ENCODE assay signal across 9 mouse cellular contexts in genomic region chr16:33833781-33834482, GRCm38 (mm10). TPM values are rescaled to one million over a fixed set of nuclear protein-coding genes. Genes with fewer than 3 reads are reported as not detected.
DNase-seq lines count a peak whose midpoint lies in the region; ATAC-seq and TF ChIP-seq lines count a peak whose summit lies in the region.
"Had no signal": no experiment of that assay in that cellular context is flagged by ENCODE, and none has a peak within 500 bp of the region (broad histone marks: within the 10 kb centered on the region; RNA-seq: fewer than 3 reads in every experiment).

No protein-coding gene starts in this region.

- H3K36me3 ChIP-seq in intestine, embryonic 14.5 days (ENCODE audit: control insufficient read depth, insufficient read depth, low read length), result no peaks in the 10 kb centered on the region
- no peaks in the 10 kb centered on the region for H3K36me3 ChIP-seq in liver, embryonic 13.5 days

- H3K4me3 ChIP-seq in cerebellum, adult 2 months (replicated peaks; ENCODE audit: insufficient read depth, low read depth, low read length), result no peak overlapping the region
- H3K4me3 ChIP-seq in intestine, embryonic 14.5 days (ENCODE audit: low read depth, low read length), result peak overlapping the region; percentile 8; the same call in 1 of the 2 replicates
- H3K4me3 ChIP-seq in liver, embryonic 13.5 days (replicated peaks), result peak overlapping the region; percentile 37

- peak overlapping the region; percentile 46 for H3K4me2 ChIP-seq in intestine, embryonic 14.5 days (ENCODE audit: low read length)
- peak overlapping the region; percentile 64 for H3K4me2 ChIP-seq in liver, embryonic 13.5 days

- no peaks in the 10 kb centered on the region for H3K9me3 ChIP-seq in intestine, embryonic 14.5 days (ENCODE audit: control insufficient read depth, low read length)
- no peaks in the 10 kb centered on the region for H3K9me3 ChIP-seq in liver, embryonic 13.5 days (replicated peaks)

- no peak overlapping the region for H3K27ac ChIP-seq in cerebellum, adult 2 months (ENCODE audit: insufficient read depth, low read length)
- H3K27ac ChIP-seq in intestine, embryonic 14.5 days (ENCODE audit: low read depth), result peak overlapping the region; percentile 12
- H3K27ac ChIP-seq in liver, embryonic 13.5 days, result peak overlapping the region; percentile 68

- no peak for ATAC-seq in intestine, embryonic 14.5 days (replicated peaks; ENCODE audit: low FRiP score, low TSS enrichment, low read depth)
- ATAC-seq in liver, embryonic 13.5 days (ENCODE audit: low read depth), result peak; percentile 51
- ATAC-seq in monocyte, adult 5-6 weeks (replicated peaks; ENCODE audit: insufficient number of reproducible peaks, low FRiP score, low TSS enrichment, poor library complexity, severe bottlenecking), result peak; percentile 44; the same call in 1 of the 2 replicates

- 0 out of 2 replicates have a peak, but pooled peaks cover 2% of the 10 kb centered on the region for H3K27me3 ChIP-seq in cerebellum, adult 2 months (ENCODE audit: control insufficient read depth, insufficient read depth, low read length)
- no peaks in the 10 kb centered on the region for H3K27me3 ChIP-seq in intestine, embryonic 14.5 days (replicated peaks; ENCODE audit: control insufficient read depth, insufficient read depth, low read length)
- peaks cover 74% of the 10 kb centered on the region for H3K27me3 ChIP-seq in liver, embryonic 13.5 days

- H3K4me1 ChIP-seq in cerebellum, adult 2 months (ENCODE audit: control insufficient read depth, insufficient read depth, low read length), result peaks cover 16% of the 10 kb centered on the region
- H3K4me1 ChIP-seq in intestine, embryonic 14.5 days (replicated peaks; ENCODE audit: control insufficient read depth, insufficient read depth, low read length), result peaks cover 32% of the 10 kb centered on the region
- peaks cover 56% of the 10 kb centered on the region for H3K4me1 ChIP-seq in liver, embryonic 13.5 days (replicated peaks)

- 0 out of 2 replicates have a peak overlapping the region, but pooled peaks have one; percentile 1 for H3K9ac ChIP-seq in intestine, embryonic 14.5 days (ENCODE audit: low read length)
- peak overlapping the region; percentile 19; the same call in 1 of the 2 replicates for H3K9ac ChIP-seq in liver, embryonic 13.5 days

- peak; percentile 47 to 52 for DNase-seq in cerebellum, adult 2 months
- DNase-seq in cerebellum, postnatal 14 days, result no peak
- peak; percentile 71 for DNase-seq in brain, embryonic 14.5 days (ENCODE audit: low read depth)
- DNase-seq in gastrocnemius, postnatal 25 days, result peak; percentile 45
- peak; percentile 73 for DNase-seq in intestine, embryonic 14.5 days (ENCODE audit: low spot score)
- DNase-seq in liver, embryonic 13.5 days, result peak; percentile 22
- DNase-seq in thymus, postnatal 36 days, result no peak

- WGBS in cerebellum, adult 2 months, result 36% methylated on average over 25 of the region's 25 CpGs
- WGBS in intestine, embryonic 14.5 days, result 7% methylated on average over 25 of the region's 25 CpGs
- WGBS in liver, embryonic 13.5 days (ENCODE audit: insufficient replicate concordance), result 4% methylated on average over 25 of the region's 25 CpGs

- TF ChIP-seq CTCF in cerebellum, adult 2 months (IDR thresholded peaks at IDR 0.05; ENCODE audit: borderline replicate concordance, insufficient read depth, low read depth, low read length), result no peak
- no peak for TF ChIP-seq CTCF in brain, embryonic 14.5 days (IDR thresholded peaks at IDR 0.05; ENCODE audit: borderline replicate concordance, extremely low read depth, insufficient read depth, insufficient read length)

- TF ChIP-seq POLR2A in cerebellum, adult 2 months (IDR thresholded peaks at IDR 0.05; ENCODE audit: borderline replicate concordance, insufficient read depth, low read length), result no peak
- TF ChIP-seq POLR2A in brain, embryonic 14.5 days (IDR thresholded peaks at IDR 0.05; ENCODE audit: borderline replicate concordance, extremely low read depth, insufficient read depth, insufficient read length, poor library complexity, severe bottlenecking), result no peak

RNA-seq across cellular contexts. Expression of gene Itgb5, which starts 4.5 kb away (rescaled TPM):
- 59.0 and 66.8 TPM in 2 replicates for polyA plus RNA-seq in cerebellum, adult 2 months (2012; rRNA removed)
- 22.4 and 36.7 TPM in 2 replicates for polyA plus RNA-seq in brain, embryonic 14.5 days (2012; rRNA removed)
- 10 to 100 TPM; 44.4 to 45.9 TPM for total RNA-seq in gastrocnemius, postnatal 25 days (2021)
- polyA plus RNA-seq in intestine, embryonic 14.5 days (2014; fragmentation: Nextera tagmentation; extraction: Ambion mirVana), result 23.7 and 41.4 TPM in 2 replicates
- polyA plus RNA-seq in liver, embryonic 13.5 days (2015; fragmentation: Nextera tagmentation; extraction: Ambion mirVana), result 10.9 and 11.3 TPM in 2 replicates
- total RNA-seq in monocyte, adult 5-6 weeks (2017), result 77.9 to 109 TPM (median 85.1 TPM) in 3 replicates

RNA-seq across cellular contexts. Expression of gene Muc13, which starts 40.1 kb away (rescaled TPM):
- 0.06 and 0.11 TPM in 2 replicates for polyA plus RNA-seq in cerebellum, adult 2 months (2012; rRNA removed)
- 0.08 and 0.19 TPM in 2 replicates for polyA plus RNA-seq in brain, embryonic 14.5 days (2012; rRNA removed)
- total RNA-seq in gastrocnemius, postnatal 25 days (2021), result not detected
- 103 and 105 TPM in 2 replicates for polyA plus RNA-seq in intestine, embryonic 14.5 days (2014; fragmentation: Nextera tagmentation; extraction: Ambion mirVana)
- polyA plus RNA-seq in liver, embryonic 13.5 days (2015; fragmentation: Nextera tagmentation; extraction: Ambion mirVana), result 2.7 and 3.2 TPM in 2 replicates
- total RNA-seq in monocyte, adult 5-6 weeks (2017), result 0.11 to 1.6 TPM (median 1.4 TPM) in 3 replicates
- total RNA-seq: layer of hippocampus, postnatal 25 days had no signal

Comparison
In these comparisons a context has a peak if more than half of its experiments do, and no peak if none do; other contexts are left out.
1. DNase-seq: peak in cerebellum, adult 2 months (2 of 2), brain, embryonic 14.5 days (single experiment), gastrocnemius, postnatal 25 days (single experiment), intestine, embryonic 14.5 days (single experiment) and liver, embryonic 13.5 days (single experiment); none in cerebellum, postnatal 14 days (0 of 2) and thymus, postnatal 36 days (0 of 2).
2. RNA of gene Muc13, which starts 40.1 kb away (polyA plus RNA-seq): 103 to 105 TPM in intestine, embryonic 14.5 days; 2.7 to 3.2 TPM in liver, embryonic 13.5 days, 0.08 to 0.19 TPM in brain, embryonic 14.5 days and 0.06 to 0.11 TPM in cerebellum, adult 2 months; every median in the first group is over 10 times any median in the second.